8 mouse cellular contexts compared by ENCODE assay signal in the genomic region with DNA sequence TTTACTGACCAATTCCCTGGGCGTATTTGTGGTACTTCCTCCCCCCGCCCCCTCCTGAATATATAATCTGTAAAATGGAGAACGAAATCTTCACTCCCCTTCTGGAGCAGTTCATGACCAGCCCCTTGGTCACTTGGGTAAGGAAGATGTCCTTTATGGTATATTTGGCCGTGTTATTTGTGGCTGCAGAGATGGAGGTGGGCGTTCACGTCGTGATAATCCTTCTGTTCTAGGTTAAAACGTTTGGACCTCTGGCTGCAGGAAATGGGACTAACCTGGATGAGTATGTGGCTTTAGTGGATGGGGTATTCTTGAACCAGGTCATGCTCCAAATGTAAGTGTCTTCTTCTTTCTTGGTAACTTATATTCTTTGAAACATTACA. TPM values are rescaled to one million over a fixed set of nuclear protein-coding genes. Genes with fewer than 3 reads are reported as not detected.
DNase-seq lines count a peak whose midpoint lies in the region; ATAC-seq and TF ChIP-seq lines count a peak whose summit lies in the region.

No protein-coding gene starts in this region.

- peak overlapping the region; percentile 56 for H3K4me2 ChIP-seq in lung, embryonic 14.5 days

- ATAC-seq in lung, embryonic 14.5 days (ENCODE audit: insufficient read depth): peak; percentile 12; the same call in 1 of the 2 replicates
- peak; percentile 51 for ATAC-seq in megakaryocyte, adult 5-6 weeks (ENCODE audit: poor library complexity, severe bottlenecking)

- H3K9ac ChIP-seq in lung, embryonic 14.5 days: peak overlapping the region; percentile 91

- H3K27ac ChIP-seq in lung, embryonic 14.5 days (ENCODE audit: low read depth): peak overlapping the region; percentile 94
- H3K27ac ChIP-seq in hindbrain, embryonic 10.5 days: peak overlapping the region; percentile 98

- H3K9me3 ChIP-seq in lung, embryonic 14.5 days (ENCODE audit: low read depth, low read length): no peaks in the 10 kb centered on the region
- no peaks in the 10 kb centered on the region for H3K9me3 ChIP-seq in hindbrain, embryonic 10.5 days

- H3K4me1 ChIP-seq in lung, embryonic 14.5 days (ENCODE audit: insufficient read depth): peaks cover 5% of the 10 kb centered on the region; the same call in 1 of the 2 replicates
- peaks cover 11% of the 10 kb centered on the region for H3K4me1 ChIP-seq in hindbrain, embryonic 10.5 days (replicated peaks)

- no peaks in the 10 kb centered on the region for H3K27me3 ChIP-seq in lung, embryonic 14.5 days (ENCODE audit: insufficient read depth, low read length)
- no peaks in the 10 kb centered on the region for H3K27me3 ChIP-seq in hindbrain, embryonic 10.5 days (ENCODE audit: insufficient read depth, poor library complexity, severe bottlenecking)

- TF ChIP-seq CTCF in lung, embryonic 14.5 days (IDR thresholded peaks at IDR 0.05; ENCODE audit: low read depth): no peak

- WGBS in lung, embryonic 14.5 days: under 1% methylated on average over 8 of the region's 8 CpGs
- WGBS in hindbrain, embryonic 10.5 days: under 1% methylated on average over 8 of the region's 8 CpGs

- no peaks in the 10 kb centered on the region for H3K36me3 ChIP-seq in lung, embryonic 14.5 days (ENCODE audit: insufficient read depth)
- H3K36me3 ChIP-seq in hindbrain, embryonic 10.5 days: peaks cover 12% of the 10 kb centered on the region

- peak; percentile 45 for DNase-seq in lung, embryonic 14.5 days
- DNase-seq in lung, postnatal 10 days: no peak
- peak; percentile 24 for DNase-seq in c-Kit-positive CD71-negative TER-119-negative erythroid progenitor cells, embryonic 14.5 days (ENCODE audit: low read depth)
- no peak for DNase-seq in hindbrain, embryonic 10.5 days (ENCODE audit: low spot score)
- DNase-seq in c-Kit-positive CD71-positive TER-119-positive erythroid progenitor cells, embryonic 14.5 days (ENCODE audit: low spot score): no peak
- no peak for DNase-seq in adrenal gland, adult 18-20 months (ENCODE audit: low spot score in 2 of 2)
- DNase-seq in thymus, postnatal 36 days: no peak

- peak overlapping the region; percentile 87 for H3K4me3 ChIP-seq in lung, embryonic 14.5 days (ENCODE audit: low read depth, low read length)
- H3K4me3 ChIP-seq in hindbrain, embryonic 10.5 days: peak overlapping the region; percentile 87

RNA-seq across cellular contexts. Expression of a gene that starts 0.8 kb away (rescaled TPM):
- 33.7 and 35.4 TPM in 2 replicates for polyA plus RNA-seq in lung, embryonic 14.5 days (2014; fragmentation: Nextera tagmentation; extraction: Ambion mirVana)
- polyA plus RNA-seq in hindbrain, embryonic 10.5 days (2016; fragmentation: Nextera tagmentation; extraction: Ambion mirVana): 32.4 and 39.0 TPM in 2 replicates
- 82.3 and 82.4 TPM in 2 replicates for total RNA-seq in megakaryocyte, adult 5-6 weeks (2015)
- total RNA-seq in megakaryocyte, adult 5-6 weeks (2017): 94.1 and 111 TPM in 2 replicates
- total RNA-seq in adrenal gland, adult 18-20 months (2021): 10 to 100 TPM in 1 of 2 experiments, 1 to 10 TPM in 1; 9.2 to 10.2 TPM

Comparison
In these comparisons a context has a peak if more than half of its experiments do, and no peak if none do; other contexts are left out.
1. DNase-seq: peak in lung, embryonic 14.5 days (single experiment) and c-Kit-positive CD71-negative TER-119-negative erythroid progenitor cells, embryonic 14.5 days (single experiment); none in lung, postnatal 10 days (single experiment), hindbrain, embryonic 10.5 days (single experiment), c-Kit-positive CD71-positive TER-119-positive erythroid progenitor cells, embryonic 14.5 days (single experiment), adrenal gland, adult 18-20 months (0 of 2) and thymus, postnatal 36 days (0 of 2).
2. RNA of a gene that starts 0.8 kb away (total RNA-seq): 82.3 to 111 TPM in megakaryocyte, adult 5-6 weeks; 9.2 to 10.2 TPM in adrenal gland, adult 18-20 months; every median in the first group is over 4 times any median in the second.